8 mouse cellular contexts compared by ENCODE assay signal in genomic region chr16:21332862-21333222, GRCm38 (mm10).
DNase-seq lines count a peak whose midpoint lies in the region; ATAC-seq lines count a peak whose summit lies in the region.

No protein-coding gene starts in this region.

- H3K27me3 ChIP-seq in heart, embryonic 15.5 days: no peaks in the 10 kb centered on the region
- no peaks in the 10 kb centered on the region for H3K27me3 ChIP-seq in hindbrain, embryonic 11.5 days (ENCODE audit: control insufficient read depth, insufficient read depth, low read length)
- peaks cover 9% of the 10 kb centered on the region; the same call in 1 of the 2 replicates for H3K27me3 ChIP-seq in midbrain, embryonic 12.5 days

- intact Hi-C loops in gastrocnemius, postnatal 36 days (cut with DNase I): loop anchor here (5.0 kb wide), 1 partner anchor 86 kb away; no protein-coding TSS in a partner anchor

- peak overlapping the region; percentile 81 for H3K9ac ChIP-seq in heart, embryonic 15.5 days
- H3K9ac ChIP-seq in hindbrain, embryonic 11.5 days (ENCODE audit: low read depth, low read length): peak overlapping the region; percentile 71
- peak overlapping the region; percentile 79 for H3K9ac ChIP-seq in midbrain, embryonic 12.5 days (replicated peaks)

- no peaks in the 10 kb centered on the region for H3K36me3 ChIP-seq in heart, embryonic 15.5 days
- no peaks in the 10 kb centered on the region for H3K36me3 ChIP-seq in hindbrain, embryonic 11.5 days (ENCODE audit: control insufficient read depth, insufficient read depth, low read length)
- H3K36me3 ChIP-seq in midbrain, embryonic 12.5 days: no peaks in the 10 kb centered on the region

- peak overlapping the region; percentile 84 for H3K4me2 ChIP-seq in heart, embryonic 15.5 days
- peak overlapping the region; percentile 75 for H3K4me2 ChIP-seq in hindbrain, embryonic 11.5 days (replicated peaks; ENCODE audit: low read depth, low read length)
- H3K4me2 ChIP-seq in midbrain, embryonic 12.5 days (replicated peaks): peak overlapping the region; percentile 78

- ATAC-seq in heart, embryonic 15.5 days (replicated peaks; ENCODE audit: insufficient number of reproducible peaks, insufficient read depth, low FRiP score, low read depth): no peak
- peak; percentile 41; the same call in 1 of the 2 replicates for ATAC-seq in hindbrain, embryonic 11.5 days (ENCODE audit: low FRiP score)
- no peak; the same call in none of the 2 replicates for ATAC-seq in midbrain, embryonic 12.5 days (ENCODE audit: low FRiP score, low read depth)

- H3K4me1 ChIP-seq in heart, embryonic 15.5 days (replicated peaks): peaks cover 14% of the 10 kb centered on the region; the same call in 1 of the 2 replicates
- H3K4me1 ChIP-seq in hindbrain, embryonic 11.5 days (replicated peaks; ENCODE audit: control insufficient read depth, insufficient read depth, low read length): 0 out of 2 replicates have a peak, but pooled peaks cover 2% of the 10 kb centered on the region
- peaks cover 17% of the 10 kb centered on the region for H3K4me1 ChIP-seq in midbrain, embryonic 12.5 days

- peak overlapping the region; percentile 96 for H3K27ac ChIP-seq in heart, embryonic 15.5 days
- H3K27ac ChIP-seq in hindbrain, embryonic 11.5 days (ENCODE audit: low read depth, low read length): peak overlapping the region; percentile 82
- H3K27ac ChIP-seq in midbrain, embryonic 12.5 days (replicated peaks): peak overlapping the region; percentile 94

- no peaks in the 10 kb centered on the region for H3K9me3 ChIP-seq in heart, embryonic 15.5 days (replicated peaks)
- no peaks in the 10 kb centered on the region for H3K9me3 ChIP-seq in hindbrain, embryonic 11.5 days (ENCODE audit: control insufficient read depth, low read length)
- no peaks in the 10 kb centered on the region for H3K9me3 ChIP-seq in midbrain, embryonic 12.5 days

- DNase-seq in heart, adult 18-20 months: no peak
- peak; percentile 70 for DNase-seq in MEL-GATA-1-ER (ENCODE audit: extremely low read depth, low read depth)
- DNase-seq in hindbrain, embryonic 11.5 days (ENCODE audit: low spot score): no peak
- no peak for DNase-seq in thymus, postnatal 14 days
- no peak for DNase-seq in layer of hippocampus, postnatal 36 days
- DNase-seq in gastrocnemius, postnatal 36 days: no peak

- under 1% methylated on average over 14 of the region's 14 CpGs for WGBS in heart, embryonic 15.5 days
- WGBS in hindbrain, embryonic 11.5 days: 3% methylated on average over 14 of the region's 14 CpGs
- under 1% methylated on average over 14 of the region's 14 CpGs for WGBS in midbrain, embryonic 12.5 days

- H3K4me3 ChIP-seq in heart, embryonic 15.5 days: peak overlapping the region; percentile 71
- peak overlapping the region; percentile 61 for H3K4me3 ChIP-seq in hindbrain, embryonic 11.5 days (ENCODE audit: low read depth, low read length)
- peak overlapping the region; percentile 69 for H3K4me3 ChIP-seq in midbrain, embryonic 12.5 days
